Mouse (Mus musculus) E14TG2a.4 (cell line): Measurements from ENCODE around the gene Ppara.

Source experiments
- H3K27me3 ChIP-seq: 2 replicates; pipeline ENCODE4 v1.6.1; 2014; ENCODE audit warnings: low read length, control low read depth; ENCODE audit not compliant: insufficient read depth
- H3K36me3 ChIP-seq: 2 replicates; pipeline ENCODE4 v1.6.1; 2014; ENCODE audit warnings: low read length, control low read depth; ENCODE audit not compliant: insufficient read depth
- H3K4me1 ChIP-seq: replicated peaks from 2 replicates; pipeline ENCODE4 v1.6.1; 2014; ENCODE audit warnings: low read depth, low read length, control low read depth
- H3K4me3 ChIP-seq: replicated peaks from 2 replicates; pipeline ENCODE4 v1.5.1; 2014; ENCODE audit warnings: mild to moderate bottlenecking, low read length
- H3K9me3 ChIP-seq: 2 replicates; pipeline ENCODE4 v1.6.1; 2014; ENCODE audit warnings: low read length, control low read depth
- CTCF ChIP-seq: conservative IDR thresholded peaks from 2 replicates; pipeline ENCODE4 v1.5.1; 2014; ENCODE audit warnings: low read length
- NANOG ChIP-seq: IDR thresholded peaks from 2 replicates; pipeline ENCODE4 v1.6.1; 2014; ENCODE audit warnings: borderline replicate concordance, low read length, mixed read lengths
- POU5F1 ChIP-seq: IDR thresholded peaks from 2 replicates; pipeline ENCODE4 v1.6.1; 2014; ENCODE audit warnings: low read length, borderline replicate concordance

Ppara gene

DNA sequence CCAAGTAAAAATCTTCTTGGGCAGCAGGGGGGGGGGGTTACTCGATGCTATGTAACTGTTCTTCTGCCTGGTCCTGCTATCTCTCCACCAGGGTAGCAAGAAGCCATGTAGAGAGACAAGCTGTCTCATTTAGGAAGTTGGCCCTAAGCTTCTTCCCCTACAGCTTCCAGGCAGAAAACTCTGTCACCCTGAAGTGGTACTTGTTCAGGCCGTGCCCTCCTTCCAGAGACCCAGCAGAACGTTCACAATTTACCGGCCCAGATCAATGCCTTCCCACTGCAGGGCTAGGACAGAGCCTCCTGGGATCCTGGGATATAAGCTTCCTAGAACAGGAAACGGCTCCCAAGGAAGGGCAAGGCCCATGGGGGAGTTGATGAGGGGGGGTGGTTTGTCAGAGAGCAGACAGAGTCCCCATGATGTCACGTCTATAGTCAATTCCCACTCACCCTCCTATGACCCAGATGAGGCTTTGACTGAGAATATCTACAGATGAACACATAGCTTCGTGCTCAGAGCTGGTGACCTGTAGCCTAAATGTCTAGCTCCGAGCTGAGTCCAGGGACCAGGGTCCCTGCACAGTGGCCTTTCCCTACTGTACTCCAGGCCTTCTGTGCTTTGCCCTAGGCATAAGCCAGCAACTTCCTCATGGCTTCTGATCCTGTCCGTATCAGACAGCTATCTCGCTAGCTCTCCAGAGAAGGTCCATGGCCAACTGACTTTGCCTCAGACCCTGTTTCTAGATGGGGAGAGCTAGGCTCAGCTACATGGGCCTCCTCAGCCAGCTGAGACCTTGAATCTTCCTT lies 33.5 kb upstream of the Ppara start:
- H3K36me3 ChIP-seq, result no peaks in the 10 kb centered on the region
- H3K4me3 ChIP-seq, result no peak overlapping the region
- TF ChIP-seq NANOG (no peak), CTCF (no peak), POU5F1 (no peak)
- H3K27me3 ChIP-seq, result peaks cover 3% of the 10 kb centered on the region; the same call in 1 of the 2 replicates
- peaks cover 13% of the 10 kb centered on the region for H3K4me1 ChIP-seq
- 0 out of 2 replicates have a peak, but pooled peaks cover 6% of the 10 kb centered on the region for H3K9me3 ChIP-seq

DNA sequence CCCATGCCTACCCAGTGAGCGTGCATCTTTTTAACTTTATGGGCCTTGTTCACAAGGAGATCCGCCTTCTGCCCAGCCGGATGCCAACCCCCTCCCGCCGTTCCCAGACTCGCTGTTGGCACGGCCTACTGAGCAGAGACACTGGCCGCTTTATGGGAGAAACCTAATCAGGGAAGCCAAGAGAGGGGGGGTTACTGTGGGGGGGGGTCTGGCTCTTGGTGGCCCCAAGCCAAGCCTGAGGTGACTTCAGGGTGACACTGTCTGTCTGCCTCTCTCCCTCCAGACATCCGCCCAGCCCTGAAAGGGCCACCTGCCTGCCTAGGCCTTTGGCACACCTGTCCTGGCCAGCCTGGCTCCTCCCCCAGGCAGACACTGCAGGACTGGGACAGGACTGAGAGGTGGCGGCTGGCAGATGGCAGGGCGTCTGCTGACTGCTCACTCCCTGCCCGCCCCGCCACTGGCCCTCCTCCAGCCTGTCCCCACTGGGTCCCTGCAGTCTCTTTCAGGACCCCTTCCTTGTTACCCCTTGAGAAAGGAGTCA lies 32.3 kb upstream of the Ppara start:
- TF ChIP-seq CTCF (no peak), POU5F1 (no peak), NANOG (no peak)
- Histone ChIP-seq H3K4me1 (peaks cover 13% of the 10 kb centered on the region), H3K9me3 (0 out of 2 replicates have a peak, but pooled peaks cover 6% of the 10 kb centered on the region), H3K36me3 (no peaks in the 10 kb centered on the region), H3K27me3 (peaks cover 3% of the 10 kb centered on the region; the same call in 1 of the 2 replicates), H3K4me3 (peak overlapping the region; percentile 55)

DNA sequence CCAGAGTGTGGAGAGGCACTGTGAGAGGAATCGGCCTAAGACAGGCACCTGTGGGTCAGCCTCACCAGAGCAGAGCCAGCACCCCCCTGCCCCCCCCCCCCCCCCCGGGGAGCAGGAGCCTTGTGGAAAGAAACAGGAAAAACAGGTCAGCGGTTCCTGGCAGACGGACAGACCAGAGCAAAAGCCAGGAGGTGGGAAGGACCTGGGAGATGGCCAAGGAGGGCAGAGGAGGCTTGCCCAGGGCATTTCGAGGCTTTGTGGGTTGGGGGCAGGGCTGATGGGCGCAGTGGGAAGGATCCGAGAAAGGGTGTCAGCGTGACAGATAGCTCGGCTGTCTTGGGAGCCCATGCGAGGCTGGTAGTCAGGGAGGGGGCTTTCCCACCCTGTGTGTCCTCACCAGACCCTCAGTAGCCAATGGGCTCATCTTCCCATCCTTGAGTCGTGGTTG lies 31.6 kb upstream of the Ppara start:
- no peak for TF ChIP-seq NANOG
- TF ChIP-seq CTCF, result no peak
- no peak for TF ChIP-seq POU5F1
- no peaks in the 10 kb centered on the region for H3K36me3 ChIP-seq
- H3K4me3 ChIP-seq, result no peak overlapping the region
- H3K9me3 ChIP-seq, result 0 out of 2 replicates have a peak, but pooled peaks cover 6% of the 10 kb centered on the region
- H3K4me1 ChIP-seq, result peaks cover 13% of the 10 kb centered on the region
- H3K27me3 ChIP-seq, result peaks cover 3% of the 10 kb centered on the region; the same call in 1 of the 2 replicates

DNA sequence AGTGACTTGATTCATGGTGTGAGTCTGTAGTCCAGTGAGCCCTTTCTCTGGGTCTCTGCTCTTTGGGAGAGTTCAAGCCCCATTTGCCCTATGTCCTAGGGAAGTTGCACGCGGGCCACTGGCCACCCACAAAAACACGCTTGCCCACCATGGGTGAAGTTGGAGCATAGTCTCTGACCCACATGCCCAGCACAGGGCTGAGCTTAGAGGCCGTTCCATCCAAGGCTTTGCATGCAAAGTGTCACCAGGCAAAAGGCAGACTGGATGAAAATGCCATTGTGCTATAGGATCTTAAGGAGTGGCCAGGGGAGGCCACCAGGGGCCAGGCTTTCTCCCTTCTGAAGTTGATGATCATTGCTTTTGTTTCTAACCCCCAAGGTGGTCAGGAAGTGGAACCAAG lies 30.9 kb upstream of the Ppara start:
- Histone ChIP-seq H3K4me1 (peaks cover 13% of the 10 kb centered on the region), H3K36me3 (no peaks in the 10 kb centered on the region), H3K27me3 (peaks cover 3% of the 10 kb centered on the region; the same call in 1 of the 2 replicates), H3K4me3 (no peak overlapping the region), H3K9me3 (0 out of 2 replicates have a peak, but pooled peaks cover 6% of the 10 kb centered on the region)
- no peak for TF ChIP-seq CTCF
- TF ChIP-seq NANOG, result no peak
- TF ChIP-seq POU5F1, result no peak

DNA sequence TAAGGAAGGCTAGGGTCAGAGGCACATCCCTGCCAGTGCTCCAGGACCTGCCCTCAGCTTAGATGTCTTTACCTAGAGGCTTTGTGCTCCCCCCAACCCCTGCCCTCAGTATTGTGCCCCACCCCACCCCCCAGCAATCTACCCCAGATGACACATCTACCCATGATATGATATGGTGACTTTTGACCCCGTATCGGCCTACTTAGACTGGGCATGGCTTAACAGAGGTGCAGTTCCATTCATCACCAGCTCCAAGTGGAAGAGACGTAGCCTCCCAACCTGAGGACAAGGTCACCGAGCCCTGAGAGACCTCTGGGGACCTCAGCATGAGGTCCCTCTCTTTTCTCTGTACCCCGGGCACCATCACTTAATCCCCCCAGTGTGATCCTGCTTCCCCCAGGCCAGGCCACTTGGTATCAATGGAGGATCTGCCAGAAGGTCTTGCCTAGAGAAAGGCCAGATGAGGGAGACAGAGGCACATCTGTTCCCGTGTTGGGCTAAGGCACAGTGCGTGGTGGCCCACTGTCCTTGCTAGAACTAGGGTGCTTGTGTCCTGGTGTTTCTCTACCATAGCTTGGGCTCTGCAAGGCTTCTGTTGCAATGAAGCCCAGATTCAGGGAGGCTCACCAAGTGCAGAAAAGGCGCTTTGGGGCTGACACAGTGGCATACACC lies 30.3 kb upstream of the Ppara start:
- H3K4me1 ChIP-seq, result peaks cover 18% of the 10 kb centered on the region
- 0 out of 2 replicates have a peak, but pooled peaks cover 6% of the 10 kb centered on the region for H3K9me3 ChIP-seq
- no peaks in the 10 kb centered on the region for H3K36me3 ChIP-seq
- no peak overlapping the region for H3K4me3 ChIP-seq
- no peak for TF ChIP-seq NANOG
- no peak for TF ChIP-seq POU5F1
- TF ChIP-seq CTCF, result no peak
- H3K27me3 ChIP-seq, result peaks cover 3% of the 10 kb centered on the region; the same call in 1 of the 2 replicates

DNA sequence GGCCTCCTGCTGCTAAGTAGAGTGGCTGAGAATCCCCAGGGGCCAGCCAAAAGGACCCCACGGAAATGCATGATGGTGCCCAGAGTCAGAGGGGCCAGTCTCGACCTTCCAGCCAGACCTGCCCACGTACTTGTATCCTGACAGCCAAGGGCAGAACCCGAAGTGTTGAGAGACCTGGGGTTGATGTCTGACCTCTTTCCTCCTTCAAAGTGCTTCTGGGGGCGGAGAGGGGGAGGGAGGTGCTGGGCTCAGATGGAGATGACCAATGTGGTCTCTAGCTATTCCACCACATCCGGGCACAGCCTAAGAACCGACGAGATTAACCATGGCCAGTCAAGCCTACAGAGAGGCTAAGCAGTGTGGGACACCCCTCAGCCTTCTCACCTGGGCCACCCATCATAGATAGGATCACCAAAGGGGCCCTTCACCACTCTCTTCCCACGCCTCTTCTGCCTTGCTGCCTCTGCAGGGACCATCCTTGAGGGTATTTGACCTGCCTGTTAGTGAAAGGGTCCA lies 29.7 kb upstream of the Ppara start:
- no peaks in the 10 kb centered on the region for H3K36me3 ChIP-seq
- H3K4me3 ChIP-seq, result no peak overlapping the region
- peaks cover 3% of the 10 kb centered on the region; the same call in 1 of the 2 replicates for H3K27me3 ChIP-seq
- H3K9me3 ChIP-seq, result no peaks in the 10 kb centered on the region
- TF ChIP-seq POU5F1 (no peak), CTCF (no peak), NANOG (no peak)
- peaks cover 21% of the 10 kb centered on the region for H3K4me1 ChIP-seq

DNA sequence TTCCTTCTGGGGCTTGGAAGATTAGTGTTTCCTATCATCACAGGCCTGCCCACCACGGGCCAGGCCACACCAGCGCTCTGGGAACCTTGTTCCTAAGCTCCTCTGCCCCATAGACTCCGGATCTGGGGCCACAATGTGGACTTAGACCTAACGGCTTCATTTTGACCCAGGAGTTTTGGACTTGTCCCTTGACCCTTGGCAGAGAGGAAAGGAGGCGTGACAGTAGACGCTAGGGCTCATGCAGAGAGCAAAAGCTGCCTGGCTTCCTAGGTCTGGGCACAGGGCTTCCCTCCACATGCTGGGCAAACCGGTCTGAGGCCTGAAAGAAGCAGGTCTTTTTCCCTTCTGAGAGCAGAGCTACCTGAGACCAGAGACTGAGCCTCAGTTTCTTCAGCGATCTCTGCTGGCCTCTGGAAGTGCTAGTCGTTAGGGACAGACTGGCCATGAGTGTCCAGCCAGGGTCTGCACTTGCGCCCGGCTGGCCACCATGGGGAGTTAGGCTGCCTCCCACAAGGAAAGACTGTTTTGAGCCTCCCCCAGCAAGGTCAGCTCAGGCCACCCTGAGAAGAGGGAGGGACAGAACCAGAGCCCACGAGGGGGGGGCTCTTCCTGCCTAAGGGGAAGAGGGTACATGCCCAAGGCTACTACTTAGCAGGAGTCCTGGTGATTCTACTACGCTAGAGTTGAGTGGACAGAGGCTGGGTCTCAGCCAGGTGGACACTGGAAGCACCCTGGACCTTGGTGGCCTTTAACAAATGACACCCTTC lies 29.0 kb upstream of the Ppara start:
- Histone ChIP-seq H3K4me3 (no peak overlapping the region), H3K4me1 (peaks cover 19% of the 10 kb centered on the region), H3K9me3 (no peaks in the 10 kb centered on the region), H3K27me3 (peaks cover 3% of the 10 kb centered on the region; the same call in 1 of the 2 replicates), H3K36me3 (no peaks in the 10 kb centered on the region)
- TF ChIP-seq NANOG (no peak), CTCF (no peak), POU5F1 (no peak)
